Mouse (Mus musculus) bone marrow, adult 2 months (tissue): Measurements from ENCODE around the gene Drd1. TPM values are rescaled to one million over a fixed set of nuclear protein-coding genes. Genes with fewer than 3 reads are reported as not detected.

Experiments
- H3K27ac ChIP-seq: fragments of 200-500 bp; 2 replicates; pipeline ENCODE4 v1.5.1; 2012; ENCODE audit warnings: low read depth, mild to moderate bottlenecking, control low read depth, inconsistent platforms, low read length; ENCODE audit not compliant: control insufficient read depth, poor library complexity, insufficient read depth
- H3K4me1 ChIP-seq: fragments of 200-500 bp; 2 replicates; pipeline ENCODE4 v1.6.1; 2011; ENCODE audit warnings: low read length; ENCODE audit not compliant: control insufficient read depth, insufficient read depth
- H3K4me3 ChIP-seq: fragments of 200-500 bp; replicated peaks from 2 replicates; pipeline ENCODE3; 2011; ENCODE audit warnings: mild to moderate bottlenecking, low read depth, low read length, control low read depth; ENCODE audit not compliant: control insufficient read depth
- CTCF ChIP-seq: fragments of 200-500 bp; IDR thresholded peaks from 2 replicates; pipeline ENCODE4 v1.5.1; 2011; ENCODE audit warnings: low read length, control low read depth; ENCODE audit not compliant: control insufficient read depth, insufficient read depth
- POLR2A ChIP-seq: fragments of 200-500 bp; IDR thresholded peaks from 2 replicates; pipeline ENCODE4 v1.6.1; 2011; ENCODE audit warnings: low read depth, mild to moderate bottlenecking, control low read depth, low read length, borderline replicate concordance; ENCODE audit not compliant: control insufficient read depth
- WGBS: fragments of 180-500 bp; shearing (Covaris S2); methylation state at CpG from one replicate; pipeline ENCODE4 v1.1.7; 2018; 5-methylcytosine and 5-hydroxymethylcytosine counted together
- polyA plus RNA-seq: library from polyadenylated mRNA; stranded (reverse); fragments of >200 nt; gene quantifications from 2 replicates; pipeline ENCODE4 v1.2.4, GENCODE M21; 2011; ENCODE audit warnings: low replicate concordance; ENCODE audit not compliant: missing spikeins, insufficient read depth, insufficient read length

The Drd1 gene
- polyA plus RNA-seq, 1 experiment, result not detected

GRCm38 (mm10) chr13:54094349-54094748 lies 38.8 kb upstream of the Drd1 start:
- 91% methylated on average over 4 of the region's 4 CpGs for WGBS
- no peak for TF ChIP-seq POLR2A
- no peak for TF ChIP-seq CTCF
- Histone ChIP-seq H3K4me1 (no peaks in the 10 kb centered on the region), H3K4me3 (no peak overlapping the region), H3K27ac (no peak overlapping the region)

GRCm38 (mm10) chr13:54091719-54092118 lies 36.2 kb upstream of the Drd1 start:
- Histone ChIP-seq H3K4me1 (no peaks in the 10 kb centered on the region), H3K27ac (no peak overlapping the region), H3K4me3 (no peak overlapping the region)
- TF ChIP-seq POLR2A (no peak), CTCF (no peak)
- WGBS, result 70% methylated on average over 6 of the region's 6 CpGs

- H3K4me3 ChIP-seq, result no peak overlapping the region
- WGBS, result 92% methylated on average over 18 of the region's 18 CpGs
- H3K4me1 ChIP-seq, result peaks cover 2% of the 10 kb centered on the region; the same call in 1 of the 2 replicates
- H3K27ac ChIP-seq, result no peak overlapping the region
- TF ChIP-seq POLR2A, result no peak
- no peak for TF ChIP-seq CTCF
Measured at GRCm38 (mm10) chr13:54085266-54085665, 29.8 kb upstream of the Drd1 start.

DNA sequence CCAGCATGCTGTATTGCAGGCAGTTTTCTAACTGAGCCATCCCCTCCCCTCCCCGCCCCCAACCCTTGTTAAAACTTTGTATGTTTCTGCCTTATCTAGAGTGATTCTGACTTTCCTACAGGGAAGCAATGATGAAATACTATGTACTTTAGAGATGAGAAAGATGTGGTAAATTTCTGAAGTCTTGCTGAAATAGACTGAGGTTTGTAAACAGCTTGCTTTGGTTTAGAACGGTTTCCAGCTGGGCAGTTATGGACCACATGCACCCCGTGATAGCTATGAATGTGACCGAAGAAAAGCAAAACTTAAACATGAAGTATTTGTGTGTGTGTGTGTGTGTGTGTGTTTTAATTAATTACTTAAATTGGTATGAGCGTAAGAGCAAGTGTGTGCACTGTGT lies 29.3 kb upstream of the Drd1 start:
- H3K4me3 ChIP-seq, result no peak overlapping the region
- TF ChIP-seq CTCF, result no peak
- TF ChIP-seq POLR2A, result no peak
- peaks cover 4% of the 10 kb centered on the region for H3K4me1 ChIP-seq
- WGBS, result 53% methylated on average over 5 of the region's 5 CpGs
- no peak overlapping the region for H3K27ac ChIP-seq

GRCm38 (mm10) chr13:54084178-54084577 lies 28.7 kb upstream of the Drd1 start:
- Histone ChIP-seq H3K27ac (no peak overlapping the region), H3K4me1 (peaks cover 7% of the 10 kb centered on the region), H3K4me3 (no peak overlapping the region)
- no peak for TF ChIP-seq POLR2A
- no peak for TF ChIP-seq CTCF
- WGBS, result 68% methylated on average over 4 of the region's 4 CpGs

DNA sequence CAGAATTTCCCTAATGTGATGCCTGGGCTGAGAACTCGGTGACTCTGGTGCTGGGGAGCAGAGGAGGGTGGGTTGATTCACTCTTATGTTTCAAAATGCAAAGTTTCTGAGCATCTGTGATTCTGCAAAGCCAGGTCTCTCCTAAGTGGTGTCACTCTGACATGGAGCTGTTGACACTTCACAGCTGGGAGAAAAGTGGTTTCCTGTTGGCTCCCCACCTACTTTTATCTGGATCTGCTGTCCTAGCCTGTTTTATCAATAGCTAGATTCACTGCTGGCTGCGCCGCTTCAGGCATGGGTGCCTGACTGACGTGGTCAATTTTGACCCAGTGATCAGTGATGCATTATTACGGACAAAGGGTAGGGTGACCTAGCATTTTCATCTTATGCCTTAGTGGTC lies 27.4 kb upstream of the Drd1 start:
- TF ChIP-seq CTCF, result no peak
- TF ChIP-seq POLR2A, result no peak
- Histone ChIP-seq H3K4me3 (no peak overlapping the region), H3K27ac (no peak overlapping the region), H3K4me1 (peaks cover 11% of the 10 kb centered on the region)
- WGBS, result 71% methylated on average over 5 of the region's 5 CpGs

GRCm38 (mm10) chr13:54080785-54081184 lies 25.3 kb upstream of the Drd1 start:
- peaks cover 13% of the 10 kb centered on the region for H3K4me1 ChIP-seq
- WGBS, result 50% methylated on average over 1 of the region's 1 CpGs
- TF ChIP-seq POLR2A, result no peak
- no peak for TF ChIP-seq CTCF

DNA sequence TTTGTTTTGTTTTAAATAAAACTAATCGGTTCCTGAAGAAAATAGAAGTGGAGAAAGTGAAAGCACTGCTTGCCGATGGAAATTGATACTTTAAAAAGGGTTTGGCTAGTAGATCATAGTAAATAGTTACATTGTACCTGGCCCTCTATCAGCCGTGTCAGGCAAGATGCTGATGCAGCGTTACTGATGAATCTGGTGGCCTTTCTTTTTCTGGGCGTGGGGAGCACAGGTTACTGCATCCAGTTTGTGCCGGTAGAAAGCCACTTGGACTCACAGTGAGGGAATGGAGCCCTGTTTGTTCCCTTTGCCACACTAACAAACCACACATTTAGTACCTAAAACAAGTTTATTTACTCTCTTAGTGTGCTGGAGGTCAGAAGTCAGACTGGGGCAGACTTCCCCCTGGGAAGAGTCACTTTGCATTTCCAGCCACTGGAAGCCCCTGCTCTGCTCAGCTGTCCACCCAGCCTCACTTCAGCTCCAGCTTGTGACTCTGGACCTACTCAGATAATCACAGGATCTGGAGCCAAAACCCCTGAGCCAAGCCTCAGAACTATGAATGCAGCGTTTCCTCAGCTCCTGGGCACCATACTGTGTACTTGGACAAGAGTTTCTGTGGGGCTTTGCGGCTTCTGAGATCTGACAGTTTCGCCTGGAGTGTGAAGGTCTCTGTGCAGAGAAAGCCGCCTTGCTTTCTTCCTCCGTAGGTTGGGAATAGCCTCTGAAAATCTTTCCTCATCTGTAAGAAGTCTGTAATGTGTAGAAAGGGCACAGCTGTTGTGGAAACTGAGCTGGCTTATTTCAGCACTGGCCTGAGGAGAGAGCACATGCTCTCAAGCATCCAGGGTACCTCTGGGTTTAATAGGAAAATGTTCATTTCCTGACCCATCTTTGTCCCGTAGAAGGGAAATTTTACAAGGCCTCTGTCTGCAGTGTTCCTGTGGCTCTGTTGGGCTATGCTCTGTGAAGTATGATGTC lies 24.6 kb upstream of the Drd1 start:
- Histone ChIP-seq H3K27ac (peak overlapping the region; percentile 52; the same call in 1 of the 2 replicates), H3K4me1 (peaks cover 13% of the 10 kb centered on the region), H3K4me3 (no peak overlapping the region)
- WGBS, result 54% methylated on average over 12 of the region's 12 CpGs
- TF ChIP-seq CTCF, result no peak
- no peak for TF ChIP-seq POLR2A

More at GRCm38 (mm10) chr13:54080785-54081184, 25.3 kb upstream of the Drd1 start:
- H3K27ac ChIP-seq, result no peak overlapping the region
- H3K4me3 ChIP-seq, result no peak overlapping the region
